Mouse (Mus musculus): ENCODE results near the gene Sftpa1. TPM values are rescaled to one million over a fixed set of nuclear protein-coding genes. Genes with fewer than 3 reads are reported as not detected.

Sftpa1 gene
- not detected for polyA plus RNA-seq (2014; fragmentation: Illumina TruSeq; extraction: RNeasy Lipid Tissue Mini Kit (QIAGEN cat#74804); ENCODE audit: low read depth, low replicate concordance)

DNA sequence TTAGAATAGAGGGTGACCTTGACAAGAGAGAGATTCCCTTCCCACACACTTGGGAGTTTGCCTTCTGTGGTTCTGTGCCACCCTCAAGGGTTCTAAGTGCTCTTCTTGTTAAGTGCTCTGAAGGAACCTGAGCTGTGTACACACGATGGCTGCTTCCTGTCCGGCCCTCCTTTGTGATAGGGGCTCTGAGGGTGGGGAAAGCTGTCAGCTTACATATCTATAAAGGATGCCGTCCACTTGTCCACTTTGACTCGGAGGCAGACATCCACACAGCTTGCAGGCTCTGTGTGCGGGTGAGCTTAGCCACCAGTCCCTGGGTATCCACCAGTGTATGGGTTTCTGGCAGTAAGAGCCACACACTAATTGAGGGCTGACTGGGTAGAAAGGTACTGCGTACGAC lies at the start of gene Sftpa1:
Sftpa1 (plus strand) TSS at position 243 of the 400 bp plus-strand sequence.

DNA sequence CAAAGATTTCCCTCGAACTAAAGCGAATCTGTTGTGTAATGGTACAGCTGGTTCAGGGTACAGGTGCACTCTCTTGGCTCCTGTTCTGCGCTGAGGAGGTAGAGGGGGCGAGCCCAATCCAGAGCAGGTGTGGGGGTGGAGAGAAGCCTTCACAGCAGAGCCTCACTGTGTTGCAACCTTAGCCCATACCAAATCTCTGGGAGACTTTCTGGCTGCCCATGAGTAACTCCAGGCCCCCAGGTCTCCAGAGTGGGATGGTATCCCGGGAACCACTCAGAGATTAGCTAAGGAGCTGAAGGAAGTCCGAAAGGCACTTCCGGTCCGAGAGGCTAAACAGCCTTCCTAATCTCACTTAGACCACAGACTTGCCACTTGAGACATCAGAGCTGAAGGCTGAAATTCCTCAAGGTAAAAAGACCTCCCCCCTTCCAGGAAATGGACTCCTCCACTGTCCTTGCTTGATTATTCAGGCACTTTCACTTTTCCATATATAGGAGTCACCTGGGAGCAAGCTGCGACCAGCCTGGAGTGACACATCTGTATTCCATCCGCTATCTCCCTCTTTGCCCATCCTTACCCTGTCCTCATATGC lies 26.6 kb upstream of the Sftpa1 start, which contains the start of gene Mat1a:
Mat1a (plus strand) TSS at position 183 of the 592 bp plus-strand sequence.

DNA sequence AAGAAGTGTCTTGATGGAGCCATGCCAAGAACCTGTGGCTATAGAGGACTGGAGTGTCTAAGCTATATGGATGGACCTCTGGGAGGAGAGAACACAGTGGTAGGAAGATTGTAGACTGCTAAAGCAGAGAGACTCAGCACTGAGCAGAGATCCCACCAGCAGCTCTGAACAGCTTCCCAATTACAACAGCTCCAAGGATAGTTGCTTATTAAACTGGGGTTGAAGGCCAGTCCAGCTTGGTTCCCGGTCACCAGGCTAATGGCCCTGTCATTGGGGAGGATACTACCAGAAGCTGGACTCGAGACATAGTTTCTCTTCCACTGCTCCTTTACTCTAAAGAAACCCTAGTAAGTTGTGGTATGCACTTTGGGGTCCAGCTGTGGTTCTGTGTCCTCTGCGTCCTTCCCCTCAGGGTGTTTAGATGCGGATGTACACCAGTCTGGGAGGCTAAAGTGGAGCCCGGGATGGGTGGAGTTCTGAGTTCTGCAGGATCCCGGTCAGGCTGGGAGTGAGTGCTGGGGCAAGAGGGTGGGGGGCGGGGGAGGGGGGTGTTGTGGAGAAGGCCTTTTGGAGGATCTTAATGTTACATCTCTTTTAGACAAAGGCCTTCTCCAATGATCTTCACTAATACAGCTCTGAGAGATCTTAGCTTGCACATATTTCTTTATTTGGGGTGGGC lies 19.8 kb downstream of the Sftpa1 start, which contains the start of gene Mbl1:
Mbl1 (plus strand) TSS at position 239 of the 679 bp plus-strand sequence.

DNA sequence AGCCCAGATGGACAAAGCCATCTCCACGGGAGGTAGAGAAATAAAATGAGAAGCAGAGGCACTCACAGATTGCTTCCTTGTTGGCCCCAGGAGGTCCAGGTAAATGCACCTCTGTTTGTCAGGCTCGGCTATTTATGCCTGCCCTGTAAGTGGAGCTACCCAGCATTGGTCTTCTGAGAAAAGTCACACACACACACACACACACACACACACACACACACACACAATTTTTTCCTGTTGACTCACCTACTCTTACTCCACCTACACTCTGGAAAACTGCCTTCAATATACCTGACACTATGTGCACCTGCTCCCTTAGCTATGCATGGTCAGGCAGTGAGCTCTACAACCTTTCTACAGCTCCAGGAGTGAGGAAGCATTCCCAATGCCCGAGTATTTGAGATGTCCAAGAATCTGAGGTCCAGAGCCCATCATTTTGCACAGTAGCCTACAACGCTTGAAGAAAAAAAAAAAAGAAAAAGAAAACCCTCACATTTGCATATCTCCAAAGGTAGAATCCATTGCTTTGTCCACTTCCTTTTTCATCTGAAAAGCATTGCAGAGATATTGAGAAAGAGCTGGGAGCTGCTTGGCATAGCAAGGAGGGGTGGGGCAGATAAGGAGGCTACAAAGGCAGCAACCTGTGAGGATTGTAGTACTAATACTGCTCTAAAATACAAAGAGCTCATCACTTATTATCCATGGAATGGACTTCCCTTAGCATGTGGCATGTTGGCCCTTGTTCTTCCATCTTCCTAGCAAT lies 53.7 kb downstream of the Sftpa1 start, which contains the start of gene Sftpd:
Sftpd (minus strand) TSS at position 91 of the 763 bp plus-strand sequence.

Other genes starting within 250 kb of the Sftpa1 start
- 1.9 TPM for gene Sh2d4b, start 238.5 kb upstream of the Sftpa1 start, polyA plus RNA-seq (2014; fragmentation: Illumina TruSeq; extraction: RNeasy Lipid Tissue Mini Kit (QIAGEN cat#74804); ENCODE audit: low read depth, low replicate concordance)
- gene Tspan14, start 165.0 kb upstream of the Sftpa1 start, polyA plus RNA-seq (2014; fragmentation: Illumina TruSeq; extraction: RNeasy Lipid Tissue Mini Kit (QIAGEN cat#74804); ENCODE audit: low read depth, low replicate concordance), result 77.1 TPM
- 160 TPM for gene Fam213a, start 118.0 kb upstream of the Sftpa1 start, polyA plus RNA-seq (2014; fragmentation: Illumina TruSeq; extraction: RNeasy Lipid Tissue Mini Kit (QIAGEN cat#74804); ENCODE audit: low read depth, low replicate concordance)
- gene Dydc2, start 62.6 kb upstream of the Sftpa1 start, polyA plus RNA-seq (2014; fragmentation: Illumina TruSeq; extraction: RNeasy Lipid Tissue Mini Kit (QIAGEN cat#74804); ENCODE audit: low read depth, low replicate concordance), result 1.4 TPM
- gene Dydc1, start 58.9 kb upstream of the Sftpa1 start, polyA plus RNA-seq (2014; fragmentation: Illumina TruSeq; extraction: RNeasy Lipid Tissue Mini Kit (QIAGEN cat#74804); ENCODE audit: low read depth, low replicate concordance), result 1.6 TPM
- gene Mat1a, start 26.7 kb upstream of the Sftpa1 start, polyA plus RNA-seq (2014; fragmentation: Illumina TruSeq; extraction: RNeasy Lipid Tissue Mini Kit (QIAGEN cat#74804); ENCODE audit: low read depth, low replicate concordance), result 0.47 TPM
- gene Mbl1, start 19.7 kb downstream of the Sftpa1 start, polyA plus RNA-seq (2014; fragmentation: Illumina TruSeq; extraction: RNeasy Lipid Tissue Mini Kit (QIAGEN cat#74804); ENCODE audit: low read depth, low replicate concordance), result not detected
- 0.25 TPM for gene Sftpd, start 53.4 kb downstream of the Sftpa1 start, polyA plus RNA-seq (2014; fragmentation: Illumina TruSeq; extraction: RNeasy Lipid Tissue Mini Kit (QIAGEN cat#74804); ENCODE audit: low read depth, low replicate concordance)
- gene Gm2832, start 147.0 kb downstream of the Sftpa1 start, polyA plus RNA-seq (2014; fragmentation: Illumina TruSeq; extraction: RNeasy Lipid Tissue Mini Kit (QIAGEN cat#74804); ENCODE audit: low read depth, low replicate concordance), result not detected
- not detected for gene Gm5798, start 216.8 kb downstream of the Sftpa1 start, polyA plus RNA-seq (2014; fragmentation: Illumina TruSeq; extraction: RNeasy Lipid Tissue Mini Kit (QIAGEN cat#74804); ENCODE audit: low read depth, low replicate concordance)

Measured in adipose tissue, adult 10 weeks (tissue).